In genomic region chr6:31039485-31039884, GRCm38 (mm10) we compare ENCODE assay signal across 24 mouse cellular contexts.
DNase-seq lines count a peak whose midpoint lies in the region; ATAC-seq lines count a peak whose summit lies in the region.
"Had no signal": no experiment of that assay in that cellular context is flagged by ENCODE, and none has a peak within 500 bp of the region (broad histone marks: within the 10 kb centered on the region; RNA-seq: fewer than 3 reads in every experiment).

No protein-coding gene starts in this region.

- intact Hi-C loops in heart, postnatal 14 days (cut with DNase I): no loop called here

- H3K4me1 ChIP-seq in heart, embryonic 10.5 days: 0 out of 2 replicates have a peak, but pooled peaks cover 5% of the 10 kb centered on the region
- peaks cover 4% of the 10 kb centered on the region; the same call in 1 of the 2 replicates for H3K4me1 ChIP-seq in neural tube, embryonic 15.5 days
- H3K4me1 ChIP-seq: embryonic facial prominence, embryonic 12.5 days; forebrain, embryonic 13.5 days had no signal

- no peaks in the 10 kb centered on the region for H3K36me3 ChIP-seq in heart, embryonic 10.5 days
- H3K36me3 ChIP-seq in neural tube, embryonic 15.5 days: no peaks in the 10 kb centered on the region
- H3K36me3 ChIP-seq: embryonic facial prominence, embryonic 10.5 days; embryonic facial prominence, embryonic 12.5 days; forebrain, embryonic 15.5 days; G1E had no signal

- no peak overlapping the region for H3K4me3 ChIP-seq in heart, embryonic 10.5 days
- no peak overlapping the region for H3K4me3 ChIP-seq in neural tube, embryonic 15.5 days (replicated peaks)
- H3K4me3 ChIP-seq: embryonic facial prominence, embryonic 10.5 days; embryonic facial prominence, embryonic 12.5 days; forebrain, embryonic 13.5 days; forebrain, embryonic 15.5 days had no signal

- no peak overlapping the region for H3K9ac ChIP-seq in neural tube, embryonic 15.5 days (replicated peaks)
- H3K9ac ChIP-seq: embryonic facial prominence, embryonic 12.5 days; forebrain, embryonic 13.5 days; forebrain, embryonic 15.5 days had no signal

- H3K27me3 ChIP-seq in heart, embryonic 10.5 days (ENCODE audit: insufficient read depth, poor library complexity, severe bottlenecking): no peaks in the 10 kb centered on the region
- no peaks in the 10 kb centered on the region for H3K27me3 ChIP-seq in neural tube, embryonic 15.5 days (replicated peaks)
- H3K27me3 ChIP-seq: CH12.LX; embryonic facial prominence, embryonic 12.5 days; forebrain, embryonic 13.5 days; forebrain, embryonic 15.5 days; Patski had no signal

- H3K9me3 ChIP-seq in heart, embryonic 10.5 days: no peaks in the 10 kb centered on the region
- H3K9me3 ChIP-seq in neural tube, embryonic 15.5 days (replicated peaks): no peaks in the 10 kb centered on the region
- H3K9me3 ChIP-seq: embryonic facial prominence, embryonic 10.5 days; embryonic facial prominence, embryonic 12.5 days; forebrain, embryonic 13.5 days; forebrain, embryonic 15.5 days; G1E had no signal

- ATAC-seq in neural tube, embryonic 15.5 days (ENCODE audit: low FRiP score): no peak; the same call in 1 of the 2 replicates
- ATAC-seq: activated CD4-positive, CD25-positive, alpha-beta regulatory T cell, adult 4 months; CD4-positive, CD25-positive, alpha-beta regulatory T cell, adult 4 months; forebrain, embryonic 13.5 days; forebrain, embryonic 15.5 days; Patski had no signal

- WGBS in heart, embryonic 10.5 days: 78% methylated on average over 6 of the region's 6 CpGs
- 85% methylated on average over 6 of the region's 6 CpGs for WGBS in neural tube, embryonic 15.5 days

- H3K4me2 ChIP-seq in neural tube, embryonic 15.5 days: no peak overlapping the region
- H3K4me2 ChIP-seq: embryonic facial prominence, embryonic 12.5 days; forebrain, embryonic 13.5 days; forebrain, embryonic 15.5 days had no signal

- H3K27ac ChIP-seq in heart, embryonic 10.5 days: no peak overlapping the region
- peak overlapping the region; percentile 45; the same call in 1 of the 2 replicates for H3K27ac ChIP-seq in neural tube, embryonic 15.5 days (replicated peaks)
- H3K27ac ChIP-seq: embryonic facial prominence, embryonic 10.5 days; embryonic facial prominence, embryonic 12.5 days; forebrain, embryonic 13.5 days; forebrain, embryonic 15.5 days had no signal

- DNase-seq in heart, embryonic 10.5 days (ENCODE audit: low spot score): peak; percentile 51
- DNase-seq in heart, postnatal 14 days: no peak
- DNase-seq in neural tube, embryonic 10.5 days (ENCODE audit: extremely low spot score, low spot score): no peak
- peak; percentile 18 for DNase-seq in 3T3-L1 (ENCODE audit: low read depth, low spot score)
- DNase-seq in urinary bladder, postnatal 25 days (ENCODE audit: low spot score): no peak
- DNase-seq: adrenal gland, adult 8-10 months; adrenal gland, postnatal 14 days; adrenal gland, postnatal 36 days; B cell, adult 2 months; cerebellum, adult 11-12 months; cerebellum, adult 2 months; cerebellum, adult 9-10 months; cerebellum, postnatal 10 days; cerebellum, postnatal 25 days had no signal

Comparison
In these comparisons a context has a peak if more than half of its experiments do, and no peak if none do; other contexts are left out.
1. DNase-seq: peak in heart, embryonic 10.5 days (single experiment) and 3T3-L1 (single experiment); none in heart, postnatal 14 days (0 of 2), neural tube, embryonic 10.5 days (single experiment) and urinary bladder, postnatal 25 days (single experiment).